Mouse (Mus musculus): Measurements from ENCODE around the gene Pqlc2.
A peak's percentile ranks its signal among the peaks of the same experiment; 100 is the strongest.

Pqlc2 gene

DNA sequence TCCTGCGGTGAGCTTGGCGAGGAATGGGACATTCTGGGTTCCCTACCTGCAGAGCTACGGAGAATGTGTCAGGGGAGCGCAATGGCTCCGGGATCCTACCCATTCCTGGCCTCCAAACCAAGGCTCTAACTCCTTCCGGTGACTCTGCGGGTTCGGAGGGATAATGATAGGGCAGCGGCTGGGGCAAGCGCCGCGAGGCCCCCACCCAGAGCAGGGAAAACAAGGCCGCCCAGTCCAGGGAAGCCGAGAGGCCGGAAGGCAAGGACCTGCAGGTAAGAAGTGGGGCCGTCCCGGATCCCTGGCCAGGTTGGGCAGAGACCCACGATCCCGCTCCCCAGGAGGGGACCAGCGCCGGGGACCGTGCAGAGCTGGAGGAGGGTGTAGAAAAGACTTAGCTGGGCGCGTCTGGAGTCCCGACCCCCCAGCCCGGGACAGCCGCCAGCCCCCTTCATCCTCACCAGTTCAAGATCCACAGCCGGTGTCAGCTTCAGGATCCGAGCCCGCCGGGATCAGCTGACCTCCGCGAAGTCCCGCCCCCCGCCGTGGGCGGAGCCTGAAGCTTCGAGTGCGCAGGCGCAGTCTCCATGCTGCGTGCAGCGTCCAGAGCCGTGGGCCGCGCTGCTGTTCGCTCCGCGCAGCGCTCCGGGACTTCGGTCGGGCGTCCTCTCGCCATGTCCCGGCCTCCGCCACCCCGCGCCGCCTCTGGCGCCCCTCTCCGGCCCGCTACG is at the start of gene Pqlc2, which contains the start of gene Akr7a5:
Gene Pqlc2 (minus strand): TSS at position 538 of the 728 bp plus-strand sequence.
Gene Akr7a5 (plus strand): TSS at position 574 of the 728 bp plus-strand sequence.
- DNase-seq (ENCODE audit: low spot score in 2 of 2), result peak; percentile 99 to 100

DNA sequence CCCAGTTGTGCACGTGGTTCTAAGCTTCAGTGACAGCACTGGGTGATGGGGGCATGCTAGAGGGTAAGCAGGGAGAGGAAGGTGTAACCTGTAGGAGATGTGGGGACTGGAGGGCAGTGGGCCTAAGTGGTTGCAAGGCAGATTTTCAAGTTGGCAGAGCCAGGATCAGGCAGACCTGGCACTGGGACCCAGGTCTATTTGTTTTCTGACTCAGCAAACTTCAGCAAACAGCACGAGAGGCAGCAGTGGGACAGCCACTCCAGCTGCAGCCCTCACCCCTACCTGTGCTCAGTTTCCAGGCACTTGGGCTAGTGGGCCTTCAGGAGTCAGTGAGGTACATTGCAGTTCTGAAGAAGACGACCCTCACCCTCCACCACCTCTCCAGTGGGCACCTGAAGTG is 46.7 kb upstream of the Pqlc2 start:
- DNase-seq (ENCODE audit: low spot score in 2 of 2), result no peak

DNA sequence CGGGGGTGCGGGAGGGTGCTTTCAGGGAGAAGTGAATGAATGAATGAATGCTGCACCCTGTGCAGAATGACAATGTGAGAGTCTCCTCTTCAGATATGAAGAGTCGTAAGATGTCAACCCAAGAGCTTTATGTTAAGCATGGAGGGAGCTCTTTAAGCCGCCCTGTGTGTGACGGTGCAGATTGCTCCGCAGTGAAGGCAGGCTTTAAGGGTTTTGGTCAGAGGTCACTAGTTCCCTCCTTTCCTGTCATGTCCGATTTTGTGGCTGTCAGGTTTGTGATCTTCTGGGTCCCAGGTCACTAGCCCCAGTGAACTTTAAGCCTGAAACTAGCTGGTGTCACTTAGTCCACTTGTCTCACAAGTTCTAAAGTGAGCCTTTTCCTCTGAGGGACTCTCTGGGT is 42.3 kb upstream of the Pqlc2 start:
- no peak for DNase-seq (ENCODE audit: low spot score in 2 of 2)

DNA sequence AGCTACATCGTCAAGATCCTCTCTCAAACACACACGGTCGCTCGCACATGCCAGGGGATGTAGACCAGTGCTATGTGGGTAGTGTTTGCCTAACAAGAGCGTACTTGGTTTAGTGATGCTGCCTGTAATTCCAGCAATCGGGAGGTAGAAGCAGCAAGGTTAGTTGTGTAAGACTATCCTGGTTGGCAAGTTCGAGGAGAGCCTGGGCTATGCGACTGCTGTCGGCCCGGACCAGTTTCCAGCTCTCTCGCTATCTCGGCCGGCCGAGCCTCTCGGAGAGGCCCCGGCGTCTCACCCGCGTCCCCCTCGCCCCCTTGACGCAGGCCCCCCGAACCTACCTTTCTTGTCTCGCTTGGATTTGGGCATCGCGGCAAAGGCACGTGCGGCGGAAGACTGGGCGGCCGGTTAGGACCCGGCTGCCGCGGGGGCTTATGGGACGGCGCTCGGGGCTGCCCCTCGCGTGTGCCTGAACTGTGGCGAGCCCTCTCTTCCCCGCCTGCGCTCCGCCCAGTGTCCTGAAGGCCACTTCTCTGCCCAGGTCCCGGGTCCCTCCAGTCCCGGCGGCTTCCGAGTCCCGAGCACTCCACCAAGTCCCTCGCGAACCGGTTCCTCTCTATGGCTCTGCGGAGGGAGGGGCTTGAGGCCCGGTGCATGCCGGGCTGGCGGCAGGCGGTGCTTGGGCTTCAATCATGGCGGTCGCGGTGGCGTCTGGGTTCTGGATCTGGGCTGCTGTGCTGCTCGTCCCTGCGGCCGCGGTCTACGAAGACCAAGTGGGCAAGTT is 41.6 kb upstream of the Pqlc2 start, which contains the start of the genes Mrto4, Emc1 and Ubr4:
Gene Mrto4 (minus strand): TSS at position 646 of the 781 bp plus-strand sequence.
Gene Emc1 (plus strand): TSS at position 657 of the 781 bp plus-strand sequence.
Gene Ubr4 (plus strand): TSS at position 679 of the 781 bp plus-strand sequence.
- DNase-seq (ENCODE audit: low spot score in 2 of 2), result peak; percentile 87 to 90

DNA sequence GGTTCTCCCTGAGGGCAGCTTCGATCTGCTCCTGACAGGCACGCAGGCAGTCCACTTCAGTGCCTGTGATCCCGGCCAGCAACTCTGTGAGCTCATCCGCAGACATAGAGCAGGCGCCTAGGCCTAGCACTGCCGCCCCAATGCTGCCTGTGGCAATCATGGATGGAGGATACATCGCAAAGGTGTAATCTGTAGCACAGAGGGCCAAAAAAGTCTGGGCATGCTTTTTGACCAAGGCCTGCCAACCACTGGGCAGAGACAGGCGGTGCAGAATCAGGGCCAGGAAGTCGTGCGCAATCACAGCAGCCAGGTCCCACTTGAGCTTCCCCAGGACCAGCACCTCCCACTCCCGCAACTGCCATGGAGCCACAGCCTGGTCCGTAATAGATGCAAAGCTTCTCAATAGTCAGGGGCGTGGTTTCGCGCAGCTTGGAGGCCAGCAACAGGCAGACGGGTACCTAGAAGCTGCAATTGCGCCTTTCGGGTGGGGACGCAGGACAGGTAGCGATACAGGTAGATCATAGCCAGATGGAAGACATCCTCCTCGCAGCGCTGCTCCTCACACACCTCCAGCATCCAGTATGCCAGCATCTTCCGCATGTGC is 35.0 kb upstream of the Pqlc2 start:
- DNase-seq (ENCODE audit: low spot score in 2 of 2), result no peak

DNA sequence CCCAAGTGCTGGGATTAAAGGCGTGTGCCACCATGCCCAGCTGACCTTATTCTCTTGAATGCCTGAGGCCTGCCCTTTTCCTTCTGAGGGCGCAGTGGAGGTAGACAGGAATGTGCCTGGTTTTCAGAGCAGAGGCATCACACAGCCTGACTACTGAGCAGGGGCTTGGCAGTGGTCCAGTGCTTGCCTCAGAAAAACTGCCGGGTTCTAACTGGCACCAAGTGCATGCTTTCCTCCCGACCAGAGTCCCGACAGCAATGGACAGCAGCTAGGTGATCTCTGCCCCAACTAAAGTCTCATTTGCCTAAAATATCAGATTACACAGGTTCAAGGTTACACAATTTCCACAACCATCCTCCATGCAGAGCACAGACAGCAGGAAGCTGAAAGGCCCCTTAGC is 33.2 kb upstream of the Pqlc2 start:
- DNase-seq (ENCODE audit: low spot score in 2 of 2), result no peak

DNA sequence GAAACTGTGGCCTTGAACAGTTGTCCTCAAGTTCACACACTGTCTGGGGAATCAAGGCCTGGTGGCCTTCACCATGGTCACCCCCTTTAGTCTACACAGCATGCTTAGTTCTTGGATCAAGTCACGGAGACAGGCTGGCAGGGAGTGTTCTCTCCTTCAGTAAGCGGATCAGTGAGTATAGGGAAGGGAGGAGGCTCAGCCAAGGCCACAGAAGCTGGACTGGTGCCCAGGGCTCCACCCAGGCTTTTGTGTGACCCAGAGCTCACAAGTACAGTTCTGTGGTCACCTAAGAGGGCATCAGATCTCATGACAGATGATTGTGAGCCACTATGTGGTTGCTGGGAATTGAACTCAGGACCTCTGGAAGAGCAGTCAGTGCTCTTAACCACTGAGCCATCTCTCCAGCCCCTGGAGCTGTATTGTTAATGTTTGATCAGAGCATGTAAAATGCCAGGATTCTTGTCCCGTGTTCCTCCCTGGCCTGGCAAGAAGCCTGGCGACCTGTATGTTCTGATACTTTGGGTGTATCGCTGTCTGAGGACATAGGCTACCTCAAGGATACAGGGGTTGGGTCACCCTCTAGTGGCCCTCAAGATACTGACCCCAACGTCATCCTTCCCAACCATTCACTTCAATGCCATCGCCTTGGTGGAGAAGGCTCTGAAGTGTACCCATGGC is 31.2 kb upstream of the Pqlc2 start:
- DNase-seq (ENCODE audit: low spot score in 2 of 2), result peak in 1 of 2 experiments; percentile 42

DNA sequence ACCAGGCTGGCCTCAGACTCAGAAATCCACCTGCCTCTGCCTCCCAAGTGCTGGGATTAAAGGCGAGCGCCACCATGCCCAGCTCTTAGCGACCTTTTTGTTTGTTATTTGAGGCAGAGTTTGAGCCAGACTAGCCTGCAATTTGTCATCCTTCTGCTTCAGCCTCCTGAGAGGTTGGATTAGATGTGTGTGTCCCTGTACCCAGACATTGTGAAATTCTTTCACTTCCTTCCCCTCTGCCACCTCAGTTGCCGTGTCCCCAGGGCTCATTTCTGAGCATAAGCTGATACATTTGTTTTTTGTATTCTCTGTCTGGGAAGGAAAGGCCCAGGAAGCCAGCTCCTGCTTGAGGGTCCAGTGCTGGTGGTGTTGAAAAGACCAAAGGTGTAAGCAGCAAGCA is 30.3 kb upstream of the Pqlc2 start:
- no peak for DNase-seq (ENCODE audit: low spot score in 2 of 2)

DNA sequence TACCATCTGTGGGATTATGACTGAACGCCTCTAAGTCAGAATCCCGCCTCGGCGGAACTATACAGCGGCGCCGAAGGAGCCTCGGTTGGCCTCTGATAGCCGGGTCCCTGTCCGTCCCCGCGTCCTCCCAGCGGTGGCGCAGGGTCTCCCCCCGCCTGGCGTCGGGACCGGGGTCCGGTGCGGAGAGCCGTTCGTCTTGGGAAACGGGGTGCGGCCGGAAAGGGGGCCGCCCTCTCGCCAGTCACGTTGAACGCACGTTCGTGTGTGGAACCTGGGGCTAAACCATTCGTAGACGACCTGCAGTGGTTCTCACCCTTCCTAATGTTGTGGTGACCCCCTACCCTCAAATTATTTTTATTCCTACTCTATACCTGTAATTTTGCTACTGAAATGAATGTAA is 27.6 kb upstream of the Pqlc2 start:
- no peak for DNase-seq (ENCODE audit: low spot score in 2 of 2)

DNA sequence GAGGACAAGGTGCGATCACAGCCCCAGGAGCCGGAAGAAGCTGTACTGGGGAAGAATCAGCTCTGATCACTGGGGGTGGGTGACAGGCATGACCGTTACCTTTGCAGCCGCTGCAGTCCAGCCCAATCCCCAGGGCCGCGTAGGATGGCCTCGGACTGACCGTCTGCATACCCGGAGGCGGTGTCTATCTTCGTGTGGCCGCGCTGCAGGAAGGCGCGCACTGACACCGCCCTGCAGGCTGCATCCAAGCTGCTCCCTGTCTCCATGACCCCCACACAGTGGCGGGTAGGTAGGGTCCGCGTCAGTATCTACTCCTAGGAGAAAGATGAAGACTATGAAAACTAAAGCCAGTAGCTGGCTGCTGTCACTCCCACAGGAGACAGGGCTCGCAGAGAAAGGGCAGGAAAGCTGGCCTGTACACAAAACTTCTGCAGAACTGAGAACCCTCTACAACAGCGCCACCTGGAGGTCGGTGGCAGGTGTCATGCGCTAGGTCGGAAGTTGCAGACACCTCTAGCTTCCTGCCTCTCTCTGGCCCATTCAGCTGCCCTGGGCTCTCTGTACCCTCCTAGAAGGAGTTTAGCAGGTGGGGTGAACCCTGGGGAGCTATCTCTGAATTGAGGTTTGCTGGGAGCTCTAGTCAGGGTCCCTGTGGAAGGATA is 26.4 kb upstream of the Pqlc2 start:
- peak; percentile 77 to 94 for DNase-seq (ENCODE audit: low spot score in 2 of 2)

DNA sequence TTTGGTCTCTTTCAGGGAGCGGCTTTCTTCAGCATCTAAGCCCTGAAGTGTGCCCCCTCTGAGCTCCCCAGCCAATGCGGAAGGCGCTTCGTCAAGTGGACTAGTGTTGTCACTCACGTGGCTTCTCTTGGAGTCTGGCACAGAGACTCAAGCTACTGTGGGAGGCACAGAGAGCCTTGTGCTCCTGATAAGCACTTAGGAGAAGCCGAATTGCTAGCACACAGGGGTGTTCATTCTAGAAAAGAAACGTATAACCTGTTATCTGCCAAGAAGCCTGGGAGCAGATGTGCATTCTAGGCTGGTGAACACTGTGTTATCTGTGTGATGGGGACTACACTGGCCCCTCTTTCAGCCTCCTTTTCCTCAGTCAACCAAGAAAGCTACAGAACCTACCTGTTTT is 25.0 kb upstream of the Pqlc2 start:
- no peak for DNase-seq (ENCODE audit: low spot score in 2 of 2)

DNA sequence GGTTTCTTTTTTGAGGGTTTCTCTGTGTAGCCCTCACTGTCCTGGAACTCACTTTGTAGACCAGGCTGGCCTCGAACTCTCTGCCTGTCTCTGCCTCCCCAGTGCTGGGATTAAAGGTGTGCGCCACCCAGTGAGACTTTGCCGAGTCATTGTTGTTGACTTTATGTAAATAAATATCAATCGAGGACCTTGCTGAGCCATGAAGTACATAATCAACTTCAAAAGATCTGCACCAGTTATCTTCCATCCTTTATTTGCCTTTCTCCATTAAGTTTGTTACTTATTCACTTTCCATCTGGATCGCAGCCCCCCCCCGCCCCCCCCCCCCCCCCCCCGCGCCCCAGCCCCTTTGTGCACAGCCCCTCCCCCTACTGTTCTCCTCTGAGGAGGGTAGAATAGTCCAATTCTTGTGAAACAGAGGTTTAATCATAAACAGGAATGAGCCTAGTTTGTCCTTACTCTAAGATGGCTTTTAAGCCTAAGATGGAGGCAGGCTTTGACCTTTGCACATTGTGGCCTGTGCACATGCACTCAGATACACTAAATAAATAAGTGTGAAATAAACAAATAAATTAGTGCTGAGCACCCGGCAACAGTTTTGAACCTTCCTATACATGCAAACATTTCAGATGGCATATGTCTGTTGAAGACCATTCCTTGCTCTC is 24.3 kb upstream of the Pqlc2 start:
- no peak for DNase-seq (ENCODE audit: low spot score in 2 of 2)

DNA sequence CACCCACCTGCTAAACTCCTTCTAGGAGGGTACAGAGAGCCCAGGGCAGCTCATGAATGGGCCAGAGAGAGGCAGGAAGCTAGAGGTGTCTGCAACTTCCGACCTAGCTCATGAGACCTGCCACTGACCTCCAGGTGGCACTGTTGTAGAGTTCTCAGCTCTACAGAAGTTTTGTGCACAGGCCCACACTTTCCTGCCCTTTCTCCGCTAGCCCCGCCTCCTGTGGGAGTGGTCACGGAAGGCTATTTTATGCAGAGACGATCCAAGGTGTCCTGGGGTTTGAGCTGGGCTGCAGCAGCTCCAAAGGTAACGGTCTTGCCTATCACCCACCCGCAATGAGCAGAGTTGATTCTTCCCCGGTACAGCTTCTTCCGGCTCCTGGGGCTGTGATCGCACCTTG is 20.1 kb upstream of the Pqlc2 start:
- DNase-seq (ENCODE audit: low spot score in 2 of 2), result peak; percentile 68 to 92

DNA sequence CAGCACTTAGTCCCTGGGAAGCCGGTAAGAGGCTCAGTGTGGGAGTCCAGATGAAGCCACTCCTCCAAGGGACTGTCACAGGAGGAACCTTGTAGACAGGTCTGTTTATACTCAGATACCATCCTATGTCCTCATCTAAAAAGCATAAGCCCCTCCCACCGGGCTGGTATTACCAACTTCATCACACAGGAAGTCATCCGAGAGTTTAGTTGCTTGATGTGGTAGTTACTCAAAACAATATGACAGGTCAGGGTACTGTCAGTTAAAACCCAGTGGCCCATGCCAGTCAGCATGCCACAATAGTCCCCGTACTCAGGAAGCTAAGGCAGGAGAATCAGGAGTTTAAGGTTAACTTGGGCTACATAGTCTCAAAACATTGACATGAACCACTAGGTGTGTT is 9.2 kb upstream of the Pqlc2 start:
- DNase-seq (ENCODE audit: low spot score in 2 of 2), result no peak

DNA sequence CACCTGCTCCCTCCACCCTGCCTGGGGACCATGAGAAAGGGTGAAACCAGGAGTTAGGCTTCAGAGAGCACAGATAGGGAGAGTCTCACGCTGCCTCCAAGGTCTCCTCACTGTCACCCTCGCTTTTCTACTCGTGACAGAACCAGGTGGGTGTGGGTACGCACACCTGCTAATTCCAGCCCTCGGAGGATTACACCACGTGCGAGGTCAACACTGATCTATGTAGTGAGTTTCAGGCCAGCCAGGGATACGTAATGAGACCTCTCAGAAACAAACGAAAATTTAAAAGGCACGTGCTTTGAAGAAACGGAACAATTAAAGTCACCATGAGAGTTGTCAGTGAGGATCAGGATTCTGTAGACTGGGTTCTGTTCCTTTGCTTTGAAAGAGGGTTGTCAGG is 7.9 kb upstream of the Pqlc2 start:
- no peak for DNase-seq (ENCODE audit: low spot score in 2 of 2)

DNA sequence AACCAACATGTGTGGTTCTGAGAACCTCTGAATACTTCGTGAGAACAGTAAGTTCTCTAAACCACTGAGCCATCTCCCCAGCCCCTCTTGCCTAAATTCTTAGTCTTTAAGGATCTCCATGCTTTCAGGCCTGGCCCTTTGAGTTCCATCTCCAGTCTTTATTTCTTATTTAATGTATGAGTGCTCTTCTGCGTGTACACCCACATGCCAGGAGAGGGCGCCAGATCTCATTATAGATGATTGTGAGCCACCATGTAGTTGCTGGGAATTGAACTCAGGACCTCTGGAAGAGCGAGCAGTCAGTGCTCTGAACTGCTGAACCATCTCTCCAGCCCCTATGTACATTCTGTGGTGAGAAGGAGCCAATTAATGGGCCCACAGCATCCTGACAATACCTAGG is 2.1 kb upstream of the Pqlc2 start:
- DNase-seq (ENCODE audit: low spot score in 2 of 2), result peak in 1 of 2 experiments; percentile 81

DNA sequence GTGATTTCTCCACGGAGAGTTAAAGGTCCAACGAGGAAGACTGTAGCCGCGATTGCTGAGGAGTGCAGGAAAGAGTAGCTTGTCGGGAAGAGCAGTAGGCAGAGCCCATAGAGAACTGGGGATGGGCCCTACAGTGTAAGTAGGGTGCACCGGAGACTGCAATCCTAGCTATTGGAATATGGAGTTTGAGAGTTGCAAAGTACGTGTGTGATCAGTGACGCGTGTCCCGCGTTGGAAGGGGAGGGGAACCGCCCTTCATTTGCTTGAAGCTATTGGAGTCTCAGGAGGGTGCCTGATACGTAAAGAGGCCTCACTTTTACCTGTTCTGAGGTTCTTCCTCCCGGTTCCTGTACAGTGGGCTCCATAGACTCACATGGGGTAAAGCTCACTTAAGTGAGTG is 1.2 kb upstream of the Pqlc2 start:
- DNase-seq (ENCODE audit: low spot score in 2 of 2), result no peak

DNA sequence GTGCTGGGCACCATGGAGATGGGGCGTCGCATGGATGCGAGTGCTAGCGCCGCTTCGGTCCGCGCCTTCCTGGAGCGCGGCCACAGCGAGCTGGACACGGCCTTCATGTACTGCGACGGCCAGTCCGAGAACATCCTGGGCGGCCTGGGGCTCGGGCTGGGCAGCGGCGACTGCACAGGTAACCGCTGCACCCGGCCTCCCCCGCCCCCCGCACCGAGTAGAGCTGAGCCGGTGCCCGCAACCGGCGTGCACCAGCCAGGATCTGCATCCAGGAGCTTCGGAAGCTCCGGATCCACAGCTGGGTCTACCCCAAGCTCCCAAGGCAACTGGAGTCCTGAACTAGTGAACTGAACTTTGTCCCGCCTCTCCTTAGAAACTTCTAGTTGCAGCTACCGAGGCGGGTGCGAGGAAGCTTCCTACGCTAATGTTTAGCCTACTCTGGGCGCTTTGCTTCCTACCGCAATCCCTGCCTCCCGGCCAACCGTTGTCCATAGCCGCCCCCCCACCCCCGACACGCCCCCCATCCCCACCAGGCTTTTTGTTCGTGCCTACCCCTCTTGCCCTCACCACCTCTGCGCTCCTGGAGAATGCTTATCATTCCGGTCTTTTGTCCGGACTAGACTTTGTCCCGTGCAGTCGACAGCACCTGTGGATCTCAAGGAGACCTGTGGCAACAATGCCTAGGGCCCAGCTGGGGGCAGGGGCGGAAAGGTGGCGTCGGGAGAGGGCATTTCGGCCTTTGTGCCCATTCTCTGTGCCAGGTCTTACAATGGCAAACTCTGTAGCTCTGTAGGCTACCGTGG is 592 bp upstream of the Pqlc2 start:
- peak in 1 of 2 experiments; percentile 55 for DNase-seq (ENCODE audit: low spot score in 2 of 2)

DNA sequence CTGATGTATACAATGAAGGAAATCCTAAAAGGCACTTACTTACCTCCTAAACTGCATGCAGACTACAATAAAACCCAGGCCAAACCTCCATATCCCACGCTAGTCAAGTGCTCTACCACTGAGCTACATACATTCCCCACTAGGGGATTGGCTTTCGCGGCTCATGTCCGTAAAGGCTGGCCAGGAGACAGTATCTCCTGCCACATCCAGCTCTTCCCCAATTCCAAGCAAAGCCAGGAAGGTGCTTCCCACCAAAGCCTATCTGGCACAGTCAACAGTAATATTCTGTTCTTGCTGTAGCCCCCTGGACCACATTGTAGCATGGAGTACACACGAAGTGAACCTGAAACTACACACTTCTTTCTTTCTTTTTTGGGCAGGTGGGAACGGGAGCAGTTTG is 857 bp downstream of the Pqlc2 start:
- no peak for DNase-seq (ENCODE audit: low spot score in 2 of 2)

DNA sequence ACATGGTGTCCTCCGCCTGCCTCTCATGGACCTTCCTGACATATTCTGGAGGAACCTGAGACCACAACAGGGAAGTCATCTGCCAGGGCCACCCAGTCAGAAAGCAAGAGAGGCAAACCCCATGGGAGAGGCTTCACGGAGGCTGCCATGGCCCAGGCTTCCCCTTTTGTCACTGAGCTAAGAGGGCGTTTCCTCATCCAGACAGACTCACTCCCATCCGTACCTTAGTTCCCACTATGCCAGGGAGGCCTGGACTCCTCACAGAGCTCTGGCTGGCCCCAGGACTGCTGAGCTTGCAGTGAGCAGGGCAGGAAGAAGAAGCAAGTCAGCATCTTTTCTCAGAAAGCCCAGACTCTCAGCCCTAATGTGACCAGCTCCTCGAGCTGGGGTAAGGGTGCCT is 2.6 kb downstream of the Pqlc2 start:
- peak in 1 of 2 experiments; percentile 63 for DNase-seq (ENCODE audit: low spot score in 2 of 2)

Data from spleen, postnatal 10 days (tissue).